Mouse (Mus musculus): ENCODE measurements around the gene Wdr62.
A peak's percentile ranks its signal among the peaks of the same experiment; 100 is the strongest.

Wdr62 gene

DNA sequence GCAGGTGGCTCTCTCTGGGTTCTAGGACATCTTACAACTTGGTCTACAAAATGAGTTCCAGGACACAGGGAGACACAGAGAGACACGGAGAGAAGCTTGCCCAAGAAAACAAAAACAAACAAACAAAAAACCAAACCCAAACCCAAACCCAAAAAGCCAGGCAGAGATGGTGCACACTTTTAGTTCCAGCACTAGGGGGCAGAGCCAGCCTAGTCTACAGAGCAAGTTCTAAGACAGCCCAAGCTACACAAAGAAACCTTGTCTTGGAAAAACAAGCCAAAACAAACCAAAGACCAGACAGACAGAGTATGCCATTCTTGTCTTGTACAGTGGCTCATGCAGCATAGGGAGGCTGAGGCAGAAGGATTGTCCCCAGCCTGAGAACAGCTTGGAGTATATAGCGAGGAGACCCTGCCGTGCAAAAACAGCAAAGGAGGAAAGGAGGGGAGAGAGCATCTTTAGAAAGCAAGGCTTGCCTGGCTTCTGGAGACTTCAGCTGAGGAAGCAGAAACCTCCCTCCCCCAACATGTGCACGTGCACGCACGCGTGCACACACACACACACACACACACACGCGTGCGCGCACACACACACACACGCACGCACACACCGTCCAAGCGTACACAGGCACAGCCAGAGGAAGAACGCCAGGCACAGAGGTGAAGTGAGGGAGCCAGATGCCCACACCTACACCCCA, 26.0 kb upstream of the Wdr62 start:
- DNase-seq (ENCODE audit: low spot score in 2 of 2): no peak

DNA sequence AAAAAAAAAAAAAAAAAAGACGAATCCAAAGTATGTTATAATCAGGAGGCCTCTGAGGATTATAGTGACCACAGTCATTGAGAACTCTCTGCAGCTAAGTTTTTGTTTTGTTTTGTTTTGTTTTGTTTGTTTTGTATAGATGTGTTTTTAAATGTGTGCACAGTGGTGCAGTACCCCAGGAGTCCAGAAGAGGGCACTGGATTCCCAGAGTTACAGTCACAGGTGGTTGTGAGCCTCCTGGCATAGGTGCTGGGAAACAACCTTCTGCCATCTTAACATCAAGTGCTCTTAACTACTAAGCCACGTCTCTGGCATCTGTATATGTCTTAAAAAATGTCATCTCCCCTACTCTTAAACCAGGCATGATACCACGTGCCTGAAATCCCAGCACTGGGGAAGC, 20.7 kb upstream of the Wdr62 start:
- DNase-seq (ENCODE audit: low spot score in 2 of 2): no peak

DNA sequence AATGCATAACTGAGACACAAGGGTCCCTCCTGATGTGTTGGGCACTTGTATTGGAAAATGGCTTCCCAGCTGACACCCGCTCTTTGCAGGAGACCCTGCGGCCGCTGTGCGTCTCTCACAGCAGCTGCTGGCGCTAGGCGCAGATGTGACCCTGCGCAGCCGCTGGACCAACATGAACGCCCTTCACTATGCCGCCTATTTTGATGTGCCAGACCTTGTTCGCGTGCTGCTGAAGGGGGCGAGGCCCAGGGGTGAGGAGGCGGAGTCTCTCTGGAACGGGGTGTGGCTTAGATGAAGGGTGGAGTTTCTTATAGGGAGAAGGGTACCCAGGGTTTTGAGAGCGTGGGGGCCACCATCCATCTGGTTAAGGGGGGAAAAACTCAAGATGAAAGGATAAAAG, 17.0 kb upstream of the Wdr62 start:
- no peak for DNase-seq (ENCODE audit: low spot score in 2 of 2)

DNA sequence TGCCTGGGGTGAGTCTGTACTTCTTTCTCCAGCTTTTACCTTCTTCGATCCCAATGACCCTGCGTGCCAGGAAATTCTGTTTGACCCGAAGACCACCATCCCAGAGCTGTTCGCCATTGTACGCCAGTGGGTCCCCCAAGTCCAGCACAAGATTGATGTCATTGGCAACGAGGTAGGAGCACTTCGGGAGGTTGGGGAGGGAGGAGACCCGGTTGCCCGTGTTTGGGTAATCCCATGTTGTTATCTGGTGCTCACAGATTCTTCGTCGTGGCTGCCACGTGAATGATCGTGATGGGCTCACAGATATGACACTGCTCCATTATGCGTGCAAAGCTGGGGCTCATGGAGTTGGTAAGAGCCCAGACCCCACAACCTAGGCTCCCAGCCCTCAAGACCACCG, 16.6 kb upstream of the Wdr62 start:
- no peak for DNase-seq (ENCODE audit: low spot score in 2 of 2)

DNA sequence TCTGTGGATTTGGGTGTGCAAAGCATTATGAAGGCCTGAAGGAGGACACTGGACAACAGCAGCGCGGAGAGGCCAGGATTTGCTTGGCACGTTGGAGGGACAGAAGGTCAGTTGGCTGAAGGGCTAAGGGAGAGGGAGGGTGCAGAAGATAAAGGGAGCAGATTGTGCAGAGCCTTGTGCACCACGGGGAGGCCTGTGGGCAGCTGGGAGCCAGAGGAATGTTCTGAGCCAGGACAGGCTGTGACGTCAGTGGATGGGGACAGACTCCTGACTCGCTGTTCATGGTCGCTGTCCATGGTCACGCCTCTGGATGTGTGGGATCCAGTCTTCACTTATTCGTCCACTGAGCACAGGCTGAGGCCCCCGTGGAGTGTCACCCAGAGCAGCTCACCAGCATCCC, 14.9 kb upstream of the Wdr62 start:
- DNase-seq (ENCODE audit: low spot score in 2 of 2): peak in 1 of 2 experiments; percentile 51

DNA sequence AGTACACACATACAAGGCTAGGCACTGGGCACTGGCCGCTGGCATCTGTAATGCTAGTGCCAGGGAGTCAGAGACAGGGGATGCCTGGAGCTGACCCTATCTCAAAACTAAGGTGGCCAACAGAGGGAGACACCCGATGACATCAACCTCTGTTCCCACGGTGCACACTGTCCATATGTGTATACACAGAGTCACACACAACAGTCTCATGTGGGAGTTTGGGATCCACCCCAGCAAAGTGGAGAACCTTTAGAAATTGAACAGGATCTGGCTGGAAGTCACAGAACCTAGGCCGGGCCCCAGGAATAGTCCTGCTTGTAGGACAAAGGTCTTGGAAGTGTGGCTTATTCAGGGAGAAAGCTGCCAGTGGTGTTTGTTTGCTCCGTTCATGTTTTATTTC, 14.1 kb upstream of the Wdr62 start:
- no peak for DNase-seq (ENCODE audit: low spot score in 2 of 2)

DNA sequence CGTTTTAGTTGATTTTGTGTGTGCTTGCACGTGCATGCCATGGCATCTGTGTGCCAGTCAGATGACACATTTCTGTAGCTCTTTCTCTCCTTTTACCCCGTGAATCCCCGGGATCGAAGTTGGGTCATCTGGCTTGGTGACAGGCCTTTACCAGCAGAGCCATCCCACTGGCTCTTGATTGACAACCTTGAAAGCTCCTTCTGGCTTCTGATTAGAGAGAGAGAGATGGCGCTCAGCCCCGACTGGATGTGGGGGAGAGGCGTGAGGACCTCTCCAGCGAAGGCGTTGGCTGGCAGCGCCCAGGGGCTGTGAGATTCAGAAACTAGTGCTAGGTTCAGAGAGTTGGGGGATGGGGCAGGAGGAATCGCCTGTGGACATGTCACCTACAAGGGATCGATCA, 13.6 kb upstream of the Wdr62 start:
- DNase-seq (ENCODE audit: low spot score in 2 of 2): no peak

DNA sequence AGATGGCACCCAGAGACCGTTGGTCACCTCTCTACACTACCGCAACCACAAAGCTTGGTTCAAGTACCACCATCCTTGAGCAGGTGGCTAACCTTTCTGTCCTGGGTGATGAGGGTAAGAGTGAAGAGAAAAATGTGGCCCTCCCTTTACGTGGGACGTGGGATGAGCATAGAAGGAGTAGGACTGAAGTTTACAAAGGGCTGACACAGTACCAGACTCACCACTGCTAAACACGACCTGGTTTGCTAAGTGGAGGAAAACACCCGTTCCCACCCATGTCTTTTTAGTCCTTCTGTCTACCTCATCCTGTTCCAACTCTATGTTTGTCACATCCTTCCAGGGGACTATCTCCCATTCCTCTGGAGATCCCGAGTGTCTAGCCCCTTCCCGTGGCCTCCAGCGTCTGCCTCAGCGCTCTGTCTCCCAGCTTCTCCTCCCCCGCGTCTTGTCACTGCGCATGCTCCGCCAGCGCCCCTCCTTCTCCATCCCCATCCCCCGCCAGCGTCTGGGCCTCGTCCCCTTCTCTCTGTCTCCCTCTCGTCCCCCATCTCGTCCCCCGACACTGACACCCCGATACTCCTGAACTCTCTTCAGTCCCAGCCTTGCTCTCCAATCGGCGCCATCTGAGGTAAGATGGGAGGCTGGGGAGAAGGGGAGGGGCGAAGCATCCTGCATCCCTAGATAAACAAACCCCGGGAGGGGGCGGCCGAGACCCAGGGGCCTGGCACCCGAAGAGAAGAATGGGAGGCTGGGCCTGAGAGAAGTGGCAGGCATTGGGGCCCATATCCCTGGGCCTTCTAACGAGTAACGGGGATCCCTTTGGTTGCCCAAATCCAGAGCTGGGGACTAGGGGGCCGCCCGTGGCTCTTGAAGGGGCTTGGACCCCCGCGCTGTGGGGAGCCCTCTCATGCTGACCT, 11.3 kb upstream of the Wdr62 start, which contains the start of gene Clip3:
Gene Clip3, plus strand, starts transcription at position 514 of the 917 bp plus-strand sequence.
- DNase-seq (ENCODE audit: low spot score in 2 of 2): peak; percentile 46 to 68

DNA sequence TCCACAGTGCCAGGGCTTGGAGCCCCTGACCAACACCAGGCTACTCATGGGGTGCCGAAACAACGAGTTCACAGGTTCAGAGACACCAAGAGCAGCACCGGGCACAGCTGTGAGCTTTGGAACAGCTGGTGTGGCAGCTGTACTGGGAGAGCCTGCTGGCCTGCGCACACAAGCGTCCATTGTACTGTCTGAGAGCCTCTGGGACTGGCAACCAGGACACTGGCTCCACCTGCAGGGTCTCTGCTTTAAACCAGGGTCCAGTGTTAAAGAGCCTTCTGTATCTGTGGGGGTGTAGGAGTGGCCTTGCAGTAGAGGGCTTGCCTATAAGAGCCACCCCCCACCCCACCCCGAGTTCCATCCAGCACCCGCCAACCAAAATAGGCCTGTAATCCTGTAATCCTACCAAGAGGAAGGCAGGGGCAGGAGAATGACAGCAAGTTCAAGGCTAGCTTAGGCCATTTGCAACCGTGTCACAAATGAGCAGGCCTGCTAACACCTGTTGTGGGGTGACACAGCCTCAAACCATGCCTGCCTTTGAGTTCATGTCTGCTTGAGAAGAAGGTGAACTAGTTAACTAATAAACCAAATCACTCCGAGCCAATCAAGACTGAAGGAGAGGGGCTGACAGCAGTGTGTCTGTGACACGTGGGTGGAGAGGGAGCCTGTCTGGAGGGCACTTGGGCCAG, 9.6 kb upstream of the Wdr62 start:
- DNase-seq (ENCODE audit: low spot score in 2 of 2): no peak

DNA sequence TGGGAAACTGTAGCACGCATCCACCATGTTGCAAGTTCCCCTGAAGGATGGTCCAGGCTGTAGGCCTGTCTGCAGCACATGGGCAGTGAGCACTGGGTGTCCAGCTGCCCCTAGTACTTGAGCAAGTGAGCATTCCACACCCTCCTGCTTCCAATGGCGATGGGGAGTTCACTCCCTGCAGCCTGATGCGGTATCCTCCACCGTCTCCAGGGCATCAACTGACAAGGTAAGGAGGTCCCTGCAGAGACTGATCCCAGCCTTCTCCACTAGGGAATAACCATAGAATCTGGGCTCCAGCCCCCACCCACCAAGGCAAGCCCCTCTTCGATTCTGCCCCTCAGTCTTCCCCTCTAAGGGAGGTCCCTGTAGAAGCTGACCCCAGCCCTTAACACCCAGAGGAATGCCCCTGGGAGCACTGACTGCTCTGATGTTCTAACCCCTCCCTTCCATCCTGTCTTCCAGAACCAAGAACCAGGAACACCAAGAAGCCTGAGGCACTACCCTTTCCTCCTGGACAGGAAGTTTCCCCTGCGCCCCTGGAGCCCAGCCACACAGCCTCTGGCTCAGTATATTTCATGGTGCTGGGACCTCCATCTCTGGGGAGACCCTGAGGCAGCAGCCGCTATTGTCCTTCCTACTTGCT, 9.0 kb upstream of the Wdr62 start:
- DNase-seq (ENCODE audit: low spot score in 2 of 2): no peak

DNA sequence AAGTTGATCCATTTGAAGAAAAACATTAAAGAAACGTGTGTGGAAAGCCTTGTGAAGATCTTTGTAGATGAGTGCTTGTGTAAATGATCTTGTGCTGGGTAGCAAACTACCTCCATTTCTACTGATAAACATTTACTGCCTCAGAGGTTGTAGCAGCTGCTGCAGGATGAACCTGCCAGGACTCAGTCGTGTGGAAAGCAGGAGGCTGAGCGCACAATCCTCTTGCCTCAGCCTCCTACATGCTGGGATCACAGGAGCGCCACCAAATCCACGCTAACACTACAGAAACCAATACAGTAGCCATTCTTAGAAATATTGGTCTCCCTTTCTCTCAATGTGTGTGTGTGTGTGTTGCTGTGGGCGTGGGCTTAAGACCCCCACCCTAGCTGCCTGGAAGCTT, 7.8 kb upstream of the Wdr62 start:
- DNase-seq (ENCODE audit: low spot score in 2 of 2): no peak

DNA sequence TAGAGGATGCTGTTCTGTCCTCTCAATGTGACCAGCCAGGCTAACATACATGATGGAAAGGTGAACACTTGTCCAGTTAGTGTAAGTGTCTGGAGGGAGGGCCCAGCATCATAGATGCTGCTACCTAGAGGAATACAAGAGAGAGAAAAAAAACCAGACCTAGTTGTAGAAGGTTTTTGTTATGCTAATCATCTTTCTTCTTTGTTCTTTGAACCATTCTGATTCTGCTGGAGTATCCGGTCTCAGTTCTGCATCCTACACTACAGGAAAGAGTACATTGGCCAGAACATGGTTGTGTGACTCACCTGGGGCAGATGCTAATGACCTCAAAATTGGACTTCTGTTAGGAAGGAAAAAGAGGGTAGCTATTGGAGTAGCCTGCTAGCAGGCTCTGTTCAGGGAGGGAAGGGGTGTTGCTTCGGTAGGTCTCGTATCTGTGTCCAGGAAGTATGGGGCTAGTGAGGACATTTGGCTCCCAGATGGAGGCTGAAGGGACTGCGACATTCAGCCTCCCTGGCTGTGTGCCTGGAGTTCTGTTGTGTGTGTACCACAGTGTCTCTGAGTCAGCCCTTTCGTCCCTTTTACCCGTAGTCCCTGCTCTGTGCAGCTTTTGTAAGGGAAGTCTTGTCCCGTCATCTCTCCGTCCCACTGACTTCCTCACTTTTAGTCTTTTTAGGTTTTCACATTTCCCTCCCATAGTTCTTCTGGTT, 6.6 kb upstream of the Wdr62 start:
- DNase-seq (ENCODE audit: low spot score in 2 of 2): peak in 1 of 2 experiments; percentile 35

DNA sequence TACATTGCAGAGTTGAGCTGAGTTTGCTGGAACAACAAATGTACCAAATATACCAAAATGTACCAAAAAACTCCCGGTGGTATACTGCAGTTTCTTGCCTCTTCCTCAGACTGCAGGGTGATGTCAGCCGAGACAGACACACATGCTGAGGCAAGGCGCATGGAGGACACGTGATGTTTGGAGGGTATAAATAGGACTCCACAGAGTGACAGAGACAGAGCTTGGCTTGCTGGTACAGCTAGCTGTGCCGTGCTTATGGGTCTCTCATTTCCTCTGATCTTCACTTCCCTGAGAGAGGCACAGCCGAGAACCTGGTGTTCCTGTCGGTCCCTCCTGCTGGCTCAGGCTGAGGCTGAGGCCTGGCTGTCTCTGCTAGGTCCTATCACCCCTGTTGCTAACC, 2.5 kb upstream of the Wdr62 start:
- DNase-seq (ENCODE audit: low spot score in 2 of 2): no peak

DNA sequence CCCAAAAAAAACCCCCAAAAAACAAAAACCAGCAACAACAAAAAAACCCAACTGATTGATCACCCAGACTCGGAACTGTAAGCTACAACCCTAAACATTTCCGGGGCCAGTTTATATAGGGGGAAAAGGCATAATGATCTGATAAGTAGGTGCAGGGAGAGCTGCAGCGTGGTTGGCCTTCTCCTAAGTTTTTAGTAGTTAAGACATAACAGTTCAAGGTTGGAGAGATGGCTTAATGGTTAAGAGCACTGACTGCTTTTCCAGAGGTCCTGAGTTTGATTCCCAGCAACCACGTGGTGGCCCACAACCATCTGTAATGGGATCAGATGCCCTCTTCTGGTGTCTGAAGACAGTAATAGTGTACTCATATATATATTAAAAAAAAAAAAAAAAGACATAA, 1.3 kb upstream of the Wdr62 start:
- no peak for DNase-seq (ENCODE audit: low spot score in 2 of 2)

DNA sequence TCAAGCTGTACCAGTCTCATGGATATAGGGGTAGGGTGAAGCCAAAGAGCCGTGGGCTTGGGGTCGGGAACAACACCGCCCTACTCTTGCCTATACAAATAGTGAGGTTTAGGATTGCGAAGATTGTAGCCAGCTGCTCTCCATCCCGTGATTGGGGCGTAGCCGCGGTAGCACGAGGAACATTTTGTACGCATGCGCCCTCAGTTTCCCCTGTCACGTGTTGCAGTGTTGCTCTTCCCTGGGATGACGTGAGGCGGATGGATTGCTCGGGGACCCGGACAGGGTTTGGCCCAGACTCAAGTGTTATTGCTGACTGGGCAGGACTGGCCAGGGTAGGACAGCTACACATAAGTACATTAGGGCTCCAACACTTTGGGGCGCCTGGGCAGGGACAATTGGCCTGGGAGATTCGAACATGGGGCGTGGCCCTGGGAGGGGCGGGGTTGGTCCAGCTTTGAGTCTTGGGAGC, 485 bp upstream of the Wdr62 start:
- peak; percentile 80 to 89 for DNase-seq (ENCODE audit: low spot score in 2 of 2)

DNA sequence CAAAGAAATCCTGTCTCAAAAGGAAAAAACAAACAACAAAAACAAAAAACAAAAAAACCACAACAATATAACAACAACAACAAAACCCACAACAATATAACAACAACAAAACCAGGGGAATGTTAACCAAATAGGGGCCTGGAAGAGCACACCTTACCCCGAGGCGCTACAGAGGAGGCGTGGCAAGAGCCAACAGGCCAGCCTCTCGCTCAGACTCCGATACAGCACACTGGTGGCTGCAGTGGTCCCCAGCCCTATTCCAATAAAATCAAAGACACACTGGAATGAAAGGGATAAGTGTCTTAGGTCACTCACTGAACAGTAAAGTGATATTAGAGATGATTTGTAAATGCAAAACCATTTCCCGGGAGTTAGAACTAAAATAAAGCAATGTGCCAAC, 683 bp downstream of the Wdr62 start:
- DNase-seq (ENCODE audit: low spot score in 2 of 2): no peak

DNA sequence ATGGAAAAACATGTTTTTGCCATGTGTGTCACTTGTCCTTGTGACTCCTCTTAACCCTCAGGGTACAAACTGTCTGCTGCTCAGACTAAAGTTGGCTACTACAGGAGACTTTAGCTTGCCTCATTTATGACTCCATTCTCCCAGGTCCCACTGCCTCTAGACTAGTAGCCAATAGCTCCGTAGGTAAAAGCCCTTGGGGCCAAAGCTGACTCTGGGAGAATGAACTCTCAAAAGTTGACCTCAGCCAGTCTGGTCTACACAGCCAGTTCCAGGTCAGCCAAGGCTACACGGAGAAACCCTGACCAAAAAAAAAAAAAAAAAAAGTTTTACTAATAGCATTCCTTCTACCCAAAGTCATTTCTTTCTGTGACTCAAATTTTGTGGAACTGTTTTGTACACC, 1.3 kb downstream of the Wdr62 start:
- DNase-seq (ENCODE audit: low spot score in 2 of 2): no peak

DNA sequence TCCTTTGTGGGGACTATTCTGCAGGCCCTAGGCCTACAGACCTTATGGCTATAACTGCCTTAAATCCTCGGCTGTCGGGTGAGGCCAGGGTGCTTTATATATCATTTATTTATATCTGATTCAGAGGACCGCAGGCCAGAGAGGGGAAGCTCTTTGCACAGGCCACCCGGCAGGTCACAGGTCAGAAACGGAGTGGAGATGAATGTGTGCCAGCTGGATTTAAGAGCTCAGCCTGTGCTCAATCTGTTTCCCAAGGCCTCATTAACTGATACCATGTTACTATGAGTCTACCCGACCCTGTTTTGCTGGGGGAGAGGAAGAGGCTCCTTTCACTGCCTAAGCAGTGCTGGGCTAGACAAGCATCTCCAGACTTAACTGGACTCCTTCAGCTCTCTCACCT, 5.8 kb downstream of the Wdr62 start:
- no peak for DNase-seq (ENCODE audit: low spot score in 2 of 2)

DNA sequence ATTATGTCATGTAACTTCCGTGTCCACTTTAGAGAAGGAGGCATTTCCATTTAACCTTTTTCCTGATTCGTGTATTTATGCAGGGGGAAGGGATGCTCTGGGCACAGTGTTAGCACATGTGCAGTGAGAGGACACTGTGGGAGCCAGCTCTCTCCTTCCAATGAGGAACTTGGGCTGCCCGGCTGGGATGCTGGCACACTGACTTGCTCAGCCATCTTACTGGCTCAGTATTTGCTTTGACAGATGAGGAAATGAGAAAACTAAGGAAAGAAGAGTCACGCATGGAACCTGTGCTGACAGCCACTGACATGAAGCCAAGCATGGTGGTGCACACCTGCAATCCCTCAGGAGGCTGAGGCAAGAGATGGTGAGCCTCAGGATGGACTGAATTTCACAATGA, 10.6 kb downstream of the Wdr62 start:
- no peak for DNase-seq (ENCODE audit: low spot score in 2 of 2)

DNA sequence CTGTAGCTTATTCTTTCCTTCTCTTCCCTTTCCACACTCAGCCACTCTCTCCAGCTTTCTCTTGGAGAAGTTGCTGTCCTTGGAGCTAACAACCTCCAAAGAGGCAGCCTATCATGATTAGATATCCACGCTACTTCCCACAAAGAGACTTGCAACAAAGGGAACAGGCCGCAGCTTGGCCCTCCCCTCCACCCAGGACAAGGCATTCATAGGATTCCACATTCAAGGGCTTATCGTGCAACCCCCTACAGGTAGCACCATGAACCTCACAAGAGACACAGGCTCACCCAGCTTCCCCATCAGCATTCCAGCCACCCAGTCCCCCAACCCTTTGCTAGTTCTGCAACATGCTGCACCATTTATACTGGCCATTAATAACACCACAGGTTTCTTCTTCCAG, 13.4 kb downstream of the Wdr62 start:
- no peak for DNase-seq (ENCODE audit: low spot score in 2 of 2)

DNA sequence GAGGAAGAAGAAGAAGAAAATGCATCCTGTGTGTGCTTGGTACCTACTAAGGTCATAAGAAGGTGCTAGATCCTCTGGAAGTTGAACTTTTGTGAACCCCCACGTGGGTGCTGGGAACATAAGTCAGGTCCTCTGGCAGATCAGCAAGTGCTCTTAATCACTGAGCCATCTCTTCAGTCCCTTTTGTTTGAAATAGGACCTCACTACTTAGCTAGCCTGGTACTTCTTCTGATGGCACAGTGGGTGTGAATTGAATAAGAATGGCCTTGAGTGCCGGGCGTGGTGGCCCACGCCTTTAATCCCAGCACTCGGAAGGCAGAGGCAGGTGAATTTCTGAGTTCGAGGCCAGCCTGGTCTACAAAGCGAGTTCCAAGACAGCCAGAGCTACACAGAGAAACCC, 14.3 kb downstream of the Wdr62 start:
- DNase-seq (ENCODE audit: low spot score in 2 of 2): no peak

All from urinary bladder, postnatal 36 days (tissue).